Mouse (Mus musculus) neural tube, embryonic 15.5 days (tissue): ENCODE results near the gene Mn1. TPM values are rescaled to one million over a fixed set of nuclear protein-coding genes. Genes with fewer than 3 reads are reported as not detected.

ENCODE experiments used
- ATAC-seq: fragments of 200-750 bp; cut with Nextera tagmentation; 2 replicates; pipeline ENCODE4 v1.8.0; 2017; ENCODE audit warnings: mild to moderate bottlenecking, moderate TSS enrichment, moderate library complexity; ENCODE audit not compliant: low FRiP score
- H3K27ac ChIP-seq: fragments of 300-500 bp; sonication (generic); replicated peaks from 2 replicates; pipeline ENCODE4 v1.5.1; 2015; ENCODE audit warnings: mild to moderate bottlenecking, inconsistent platforms
- H3K27me3 ChIP-seq: fragments of 300-500 bp; sonication (generic); replicated peaks from 2 replicates; pipeline ENCODE4 v1.6.1; 2015; ENCODE audit warnings: inconsistent platforms
- H3K36me3 ChIP-seq: fragments of 300-500 bp; sonication (generic); 2 replicates; pipeline ENCODE4 v1.6.1; 2015; ENCODE audit warnings: inconsistent platforms
- H3K4me1 ChIP-seq: fragments of 300-500 bp; sonication (generic); 2 replicates; pipeline ENCODE4 v1.6.1; 2015; ENCODE audit warnings: inconsistent platforms
- H3K4me2 ChIP-seq: fragments of 300-500 bp; sonication (generic); 2 replicates; pipeline ENCODE4 v1.6.1; 2015; ENCODE audit warnings: inconsistent platforms, mild to moderate bottlenecking, moderate library complexity
- H3K4me3 ChIP-seq: fragments of 300-500 bp; sonication (generic); replicated peaks from 2 replicates; pipeline ENCODE4 v1.5.1; 2015; ENCODE audit warnings: mild to moderate bottlenecking, inconsistent platforms
- H3K9ac ChIP-seq: fragments of 300-500 bp; sonication (generic); replicated peaks from 2 replicates; pipeline ENCODE4 v1.6.1; 2015; ENCODE audit warnings: mild to moderate bottlenecking, inconsistent platforms
- H3K9me3 ChIP-seq: fragments of 300-500 bp; sonication (generic); replicated peaks from 2 replicates; pipeline ENCODE4 v1.6.1; 2016; ENCODE audit warnings: inconsistent platforms
- WGBS: fragments of 180-500 bp; shearing (Covaris S2); methylation state at CpG from one replicate; pipeline ENCODE4 v1.1.7; 2015; ENCODE audit warnings: mixed read lengths; 5-methylcytosine and 5-hydroxymethylcytosine counted together
- polyA plus RNA-seq: library from polyadenylated mRNA; unstranded; fragments of >200 nt; fragmentation: Nextera tagmentation; extraction: Ambion mirVana; gene quantifications from 2 replicates; pipeline ENCODE4 v1.2.1, GENCODE M21; 2015

Mn1 gene
- polyA plus RNA-seq, 1 experiment from 2014 or later: 18.3 TPM

DNA sequence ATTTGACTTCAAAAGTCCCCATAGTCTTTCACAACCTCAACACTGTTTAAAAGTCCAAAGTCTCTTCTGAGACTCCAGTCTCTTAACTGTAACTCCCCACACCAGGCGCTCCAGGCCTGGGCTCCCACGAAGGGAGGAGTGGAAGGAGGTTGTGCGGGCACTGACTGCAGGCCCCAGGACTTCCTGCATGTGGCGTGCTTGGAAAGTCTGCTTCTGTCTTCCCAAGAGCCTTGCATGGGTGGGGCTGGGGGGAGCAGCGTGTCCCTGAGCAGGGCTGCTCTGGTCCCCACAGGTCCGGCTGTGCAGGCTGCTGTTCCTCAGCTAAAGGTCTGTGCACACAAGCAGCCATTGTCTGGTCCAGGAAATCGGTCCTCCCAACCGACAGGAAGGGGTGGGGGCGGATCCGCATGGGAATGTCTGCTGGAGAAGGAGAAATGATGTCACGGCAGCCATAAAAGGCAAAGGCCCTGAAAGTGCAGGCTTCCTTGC lies 48.7 kb downstream of the Mn1 start:
- H3K36me3 ChIP-seq: no peaks in the 10 kb centered on the region
- ATAC-seq: no peak
- no peak overlapping the region for H3K4me3 ChIP-seq
- H3K27ac ChIP-seq: peak overlapping the region; percentile 18; the same call in 1 of the 2 replicates
- no peaks in the 10 kb centered on the region for H3K9me3 ChIP-seq
- H3K9ac ChIP-seq: no peak overlapping the region
- WGBS: 51% methylated on average over 11 of the region's 11 CpGs
- H3K4me2 ChIP-seq: no peak overlapping the region; the same call in 1 of the 2 replicates
- peaks cover 6% of the 10 kb centered on the region; the same call in 1 of the 2 replicates for H3K4me1 ChIP-seq
- H3K27me3 ChIP-seq: no peaks in the 10 kb centered on the region

DNA sequence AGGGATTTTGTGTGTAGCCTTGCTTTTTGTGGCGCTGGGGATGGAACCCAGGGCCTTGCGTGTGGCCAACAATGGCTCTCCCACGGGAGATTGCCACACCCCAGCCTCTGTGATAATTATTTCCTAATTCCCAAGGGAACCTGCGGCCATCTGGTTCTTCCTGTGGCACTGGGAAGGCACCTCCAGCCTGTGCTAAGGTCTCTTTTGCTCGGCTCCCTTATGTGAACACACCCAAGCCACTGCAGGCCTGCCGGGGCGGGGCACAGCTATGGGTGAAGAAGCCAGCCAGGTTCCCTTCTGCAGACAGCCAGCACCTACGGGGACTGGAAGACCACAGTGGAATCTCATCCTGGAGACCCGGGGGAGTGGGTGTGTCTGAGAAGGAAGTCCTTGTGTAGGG lies 49.3 kb downstream of the Mn1 start:
- H3K9me3 ChIP-seq: no peaks in the 10 kb centered on the region
- 80% methylated on average over 9 of the region's 9 CpGs for WGBS
- no peaks in the 10 kb centered on the region for H3K27me3 ChIP-seq
- ATAC-seq: no peak; the same call in 1 of the 2 replicates
- no peak overlapping the region for H3K9ac ChIP-seq
- no peaks in the 10 kb centered on the region for H3K36me3 ChIP-seq
- H3K4me2 ChIP-seq: no peak overlapping the region
- H3K27ac ChIP-seq: no peak overlapping the region
- H3K4me3 ChIP-seq: no peak overlapping the region
- peaks cover 6% of the 10 kb centered on the region; the same call in 1 of the 2 replicates for H3K4me1 ChIP-seq

DNA sequence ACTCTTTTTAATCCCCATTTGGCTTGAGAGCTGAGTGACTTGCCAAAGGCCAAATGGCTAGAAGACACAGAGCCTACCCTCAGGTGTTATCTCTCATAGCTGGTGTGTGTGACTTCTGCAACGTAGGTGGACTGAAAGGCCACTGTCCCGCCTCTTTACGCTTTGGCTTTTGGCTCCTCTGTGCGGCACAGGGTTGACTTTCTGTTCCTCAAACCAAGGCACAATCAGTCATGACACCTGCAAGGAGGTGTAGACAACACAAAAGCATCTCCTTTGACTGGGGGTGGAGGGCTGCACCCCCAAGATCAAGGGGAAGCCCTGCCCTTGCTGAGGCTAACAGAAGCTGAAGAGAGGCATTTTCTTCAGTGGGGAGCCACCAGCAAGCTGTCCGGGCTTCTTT lies 50.5 kb downstream of the Mn1 start:
- Histone ChIP-seq H3K27ac (no peak overlapping the region), H3K9ac (no peak overlapping the region), H3K4me3 (no peak overlapping the region), H3K27me3 (no peaks in the 10 kb centered on the region), H3K9me3 (no peaks in the 10 kb centered on the region), H3K4me2 (no peak overlapping the region), H3K36me3 (no peaks in the 10 kb centered on the region), H3K4me1 (peaks cover 6% of the 10 kb centered on the region; the same call in 1 of the 2 replicates)
- ATAC-seq: no peak
- 89% methylated on average over 5 of the region's 5 CpGs for WGBS

DNA sequence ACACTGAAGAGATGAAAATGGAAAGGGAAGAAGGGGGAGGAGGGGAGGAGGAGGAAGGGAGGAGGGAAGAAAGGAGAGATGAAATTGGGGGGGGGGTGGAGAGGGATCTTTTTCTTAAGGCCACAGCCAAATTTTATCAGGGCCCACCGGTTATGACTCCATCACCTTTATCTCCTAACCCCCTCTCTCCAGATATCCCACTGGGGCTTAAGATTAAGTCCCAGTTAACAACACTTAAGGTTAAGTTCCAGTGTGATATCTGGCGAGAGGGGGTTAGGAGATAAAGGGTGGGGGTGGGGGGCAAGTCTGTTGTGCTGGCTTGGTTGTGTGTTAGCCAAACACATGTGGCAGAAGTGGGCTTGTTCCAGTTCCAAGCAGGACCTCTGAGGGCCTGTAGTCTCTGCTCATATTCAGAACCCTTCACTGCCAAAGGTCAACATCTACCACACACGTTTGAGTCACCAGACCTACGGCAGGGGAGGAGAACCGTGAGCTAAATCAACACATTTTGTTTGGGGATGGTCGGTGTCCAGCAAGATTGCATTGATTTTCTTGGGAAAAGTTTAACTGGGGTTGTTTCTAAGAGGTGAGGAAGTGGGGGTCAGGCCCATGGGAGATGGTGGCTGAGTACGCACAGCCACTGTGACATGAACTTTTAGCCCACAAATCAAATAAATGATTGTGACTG lies 52.2 kb downstream of the Mn1 start:
- 82% methylated on average over 7 of the region's 7 CpGs for WGBS
- H3K27ac ChIP-seq: no peak overlapping the region
- no peak overlapping the region for H3K4me2 ChIP-seq
- H3K27me3 ChIP-seq: no peaks in the 10 kb centered on the region
- H3K4me1 ChIP-seq: peaks cover 6% of the 10 kb centered on the region; the same call in 1 of the 2 replicates
- no peak overlapping the region for H3K4me3 ChIP-seq
- no peak for ATAC-seq
- no peaks in the 10 kb centered on the region for H3K36me3 ChIP-seq
- no peak overlapping the region for H3K9ac ChIP-seq
- no peaks in the 10 kb centered on the region for H3K9me3 ChIP-seq

DNA sequence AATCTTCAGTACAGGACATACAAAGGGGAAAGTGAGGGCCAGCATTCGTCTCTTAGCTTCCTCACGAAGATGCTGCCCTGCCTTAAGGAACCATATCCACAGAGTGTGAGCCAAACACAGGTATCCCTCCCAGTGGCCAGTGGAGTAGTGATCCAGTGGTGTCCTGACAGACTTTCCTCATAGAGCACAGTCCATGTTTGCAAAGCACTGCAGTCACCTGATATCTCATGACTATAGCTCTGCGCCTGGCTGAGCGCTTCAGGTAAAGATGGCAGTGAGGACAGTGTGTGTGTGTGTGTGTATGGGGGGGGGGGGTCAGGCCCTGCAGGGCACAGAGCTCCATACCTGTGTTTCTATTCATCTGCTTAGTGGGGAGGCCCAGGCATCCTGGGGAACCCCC lies 53.7 kb downstream of the Mn1 start:
- Histone ChIP-seq H3K27me3 (no peaks in the 10 kb centered on the region), H3K27ac (no peak overlapping the region), H3K9me3 (no peaks in the 10 kb centered on the region), H3K4me1 (peaks cover 4% of the 10 kb centered on the region; the same call in 1 of the 2 replicates), H3K4me2 (no peak overlapping the region), H3K36me3 (no peaks in the 10 kb centered on the region), H3K9ac (no peak overlapping the region), H3K4me3 (no peak overlapping the region)
- WGBS: 93% methylated on average over 4 of the region's 4 CpGs
- no peak for ATAC-seq

DNA sequence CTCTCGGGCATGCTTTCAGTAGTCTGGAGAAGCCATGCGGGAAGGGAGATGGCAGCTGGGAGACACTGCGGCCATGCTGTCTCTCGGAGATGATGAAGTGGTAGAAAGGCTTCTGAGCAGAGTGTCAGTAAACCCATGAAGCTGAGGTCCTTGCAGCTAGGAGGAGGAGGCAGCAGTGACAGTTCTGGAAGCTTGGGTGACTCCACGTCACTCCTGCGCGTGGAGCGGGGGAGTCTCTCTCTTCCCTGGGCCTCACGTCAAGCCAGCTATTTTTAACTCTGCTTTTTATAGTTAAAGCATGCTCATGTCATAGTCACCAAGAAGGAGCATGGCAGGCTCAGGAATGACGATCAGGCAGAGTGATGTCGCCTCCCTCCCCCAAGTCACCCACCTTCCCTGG lies 56.3 kb downstream of the Mn1 start:
- Histone ChIP-seq H3K4me2 (no peak overlapping the region), H3K9me3 (no peaks in the 10 kb centered on the region), H3K27me3 (no peaks in the 10 kb centered on the region), H3K27ac (no peak overlapping the region), H3K4me3 (no peak overlapping the region), H3K4me1 (no peaks in the 10 kb centered on the region), H3K36me3 (no peaks in the 10 kb centered on the region), H3K9ac (no peak overlapping the region)
- ATAC-seq: no peak
- WGBS: 88% methylated on average over 11 of the region's 11 CpGs

DNA sequence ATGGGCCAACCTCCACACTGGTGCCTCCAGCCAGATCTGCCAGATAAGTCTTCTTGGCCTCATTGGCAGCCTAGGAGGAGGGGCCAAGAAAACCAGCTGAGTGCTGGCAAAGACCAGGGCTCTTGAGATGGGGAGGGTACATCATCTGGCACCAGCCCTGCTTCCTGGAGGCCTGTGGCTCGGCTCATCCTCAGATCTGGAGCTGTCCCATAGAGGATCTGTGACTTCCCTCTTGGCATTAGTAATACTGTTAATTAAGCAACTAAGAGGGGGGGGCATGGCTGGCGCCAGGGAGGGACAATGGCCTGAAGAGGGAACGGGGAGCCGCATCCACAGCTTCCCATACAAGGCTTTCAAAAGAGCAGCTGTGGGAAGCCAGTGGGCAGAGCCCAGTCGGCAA lies 58.6 kb downstream of the Mn1 start:
- Histone ChIP-seq H3K4me2 (no peak overlapping the region), H3K36me3 (no peaks in the 10 kb centered on the region), H3K27me3 (no peaks in the 10 kb centered on the region), H3K9ac (no peak overlapping the region), H3K4me3 (no peak overlapping the region), H3K9me3 (no peaks in the 10 kb centered on the region), H3K4me1 (0 out of 2 replicates have a peak, but pooled peaks cover 4% of the 10 kb centered on the region), H3K27ac (no peak overlapping the region)
- ATAC-seq: peak; percentile 55; the same call in 1 of the 2 replicates
- WGBS: 45% methylated on average over 5 of the region's 5 CpGs

DNA sequence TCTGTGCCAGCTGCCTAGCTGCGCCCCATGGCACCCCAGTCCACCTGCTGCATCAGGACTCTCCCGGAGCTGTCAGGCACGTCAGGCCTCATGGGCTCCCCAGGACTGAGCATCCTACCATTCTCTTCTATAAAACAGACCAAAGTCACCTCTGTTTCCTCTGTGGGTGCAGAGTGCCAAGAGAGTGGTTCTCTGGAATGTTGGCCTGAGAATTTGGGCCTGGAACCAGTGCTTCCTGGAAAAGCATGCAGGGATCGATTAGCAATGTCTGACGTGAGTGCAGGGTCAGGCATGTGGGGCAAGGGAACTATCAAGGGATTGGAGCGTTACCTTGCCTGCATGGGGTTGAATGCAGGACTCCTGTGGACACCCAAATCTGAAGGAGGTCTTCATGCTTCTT lies 59.0 kb downstream of the Mn1 start:
- H3K27ac ChIP-seq: no peak overlapping the region
- WGBS: 74% methylated on average over 6 of the region's 6 CpGs

DNA sequence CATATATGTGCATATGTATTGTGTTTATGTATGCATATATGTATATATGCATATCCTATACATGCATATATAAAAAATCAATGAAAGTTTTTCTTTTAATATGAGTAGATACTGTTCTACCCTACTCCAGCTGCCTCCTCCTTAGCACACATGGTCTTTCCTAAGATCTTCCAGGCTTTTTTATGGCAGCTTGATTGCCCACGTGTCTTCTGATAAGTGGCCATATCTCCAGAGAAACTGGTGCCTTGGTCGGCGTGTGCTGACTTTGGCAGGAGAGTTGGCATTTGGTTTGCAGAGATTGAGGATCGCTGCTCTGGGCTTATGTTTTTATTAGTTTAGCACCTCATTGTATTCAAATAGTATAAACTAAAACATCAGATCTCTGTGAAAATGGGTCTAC lies 68.7 kb downstream of the Mn1 start:
- ATAC-seq: no peak
- H3K4me3 ChIP-seq: no peak overlapping the region
- 85% methylated on average over 4 of the region's 4 CpGs for WGBS
- H3K9me3 ChIP-seq: no peaks in the 10 kb centered on the region
- no peaks in the 10 kb centered on the region for H3K36me3 ChIP-seq
- no peak overlapping the region for H3K4me2 ChIP-seq
- no peak overlapping the region for H3K9ac ChIP-seq
- peaks cover 6% of the 10 kb centered on the region; the same call in 1 of the 2 replicates for H3K4me1 ChIP-seq
- no peaks in the 10 kb centered on the region for H3K27me3 ChIP-seq
- no peak overlapping the region for H3K27ac ChIP-seq

More for the DNA sequence above, 59.0 kb downstream of the Mn1 start:
- no peak for ATAC-seq
- H3K4me2 ChIP-seq: no peak overlapping the region
- H3K9me3 ChIP-seq: no peaks in the 10 kb centered on the region
- 0 out of 2 replicates have a peak, but pooled peaks cover 4% of the 10 kb centered on the region for H3K4me1 ChIP-seq
- no peaks in the 10 kb centered on the region for H3K36me3 ChIP-seq
- no peaks in the 10 kb centered on the region for H3K27me3 ChIP-seq
- no peak overlapping the region for H3K9ac ChIP-seq
- H3K4me3 ChIP-seq: no peak overlapping the region

DNA sequence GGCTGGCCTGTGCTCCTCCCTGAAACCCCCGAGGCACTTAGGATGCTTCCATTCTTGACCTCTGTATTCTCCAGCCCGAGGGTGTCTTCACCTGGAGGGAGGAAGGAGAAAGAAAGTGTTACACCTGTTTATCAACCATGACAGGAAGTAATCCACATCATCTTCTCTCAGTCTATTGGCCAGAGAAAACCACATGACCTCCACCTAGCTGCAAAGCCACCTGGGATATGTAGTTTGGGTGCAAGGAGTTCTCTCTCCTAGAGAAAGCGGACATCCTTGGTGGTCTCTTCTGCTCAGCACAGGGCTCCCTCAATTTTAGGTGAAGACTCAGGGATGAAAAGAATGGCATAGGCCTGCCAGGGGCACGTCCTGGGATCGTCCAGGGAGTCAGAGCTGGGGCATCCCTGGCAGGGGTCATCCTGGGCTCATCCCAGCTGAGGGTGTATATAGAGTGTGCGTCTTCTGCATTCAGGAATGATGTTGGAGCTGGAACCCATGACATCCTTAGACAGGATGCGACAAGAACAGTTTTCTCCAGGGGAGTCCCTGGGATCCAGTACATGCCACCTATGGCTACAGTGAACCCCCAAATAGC lies 72.0 kb downstream of the Mn1 start:
- Histone ChIP-seq H3K4me3 (no peak overlapping the region), H3K36me3 (no peaks in the 10 kb centered on the region), H3K9me3 (no peaks in the 10 kb centered on the region), H3K4me2 (peak overlapping the region; percentile 42), H3K27ac (no peak overlapping the region), H3K27me3 (no peaks in the 10 kb centered on the region), H3K9ac (no peak overlapping the region), H3K4me1 (peaks cover 6% of the 10 kb centered on the region; the same call in 1 of the 2 replicates)
- peak; percentile 87 for ATAC-seq
- 59% methylated on average over 7 of the region's 7 CpGs for WGBS

DNA sequence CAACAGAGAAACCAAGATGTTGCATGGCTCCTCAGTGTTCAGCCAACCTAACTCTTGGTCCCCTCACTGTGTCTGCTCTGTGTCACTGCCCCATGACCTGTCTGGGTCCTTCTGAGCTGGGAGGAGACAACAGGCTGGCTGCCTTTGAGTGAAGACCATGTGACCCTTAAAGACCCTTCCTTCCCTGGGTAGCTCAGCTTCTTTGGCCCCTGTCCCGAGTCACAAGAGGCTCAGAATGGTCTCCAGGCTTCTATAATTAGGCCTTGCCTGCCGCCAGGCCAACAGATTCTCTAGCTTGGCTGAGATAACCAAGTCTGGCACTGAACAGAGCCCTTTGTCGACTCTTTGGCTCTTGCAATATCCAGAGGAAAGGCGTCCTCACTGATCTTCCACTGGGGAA lies 73.4 kb downstream of the Mn1 start:
- peaks cover 6% of the 10 kb centered on the region; the same call in 1 of the 2 replicates for H3K4me1 ChIP-seq
- H3K36me3 ChIP-seq: no peaks in the 10 kb centered on the region
- no peak for ATAC-seq
- 76% methylated on average over 4 of the region's 4 CpGs for WGBS
- no peak overlapping the region for H3K4me2 ChIP-seq
- no peak overlapping the region for H3K9ac ChIP-seq
- H3K27me3 ChIP-seq: no peaks in the 10 kb centered on the region
- no peak overlapping the region for H3K4me3 ChIP-seq
- H3K9me3 ChIP-seq: no peaks in the 10 kb centered on the region
- no peak overlapping the region for H3K27ac ChIP-seq

DNA sequence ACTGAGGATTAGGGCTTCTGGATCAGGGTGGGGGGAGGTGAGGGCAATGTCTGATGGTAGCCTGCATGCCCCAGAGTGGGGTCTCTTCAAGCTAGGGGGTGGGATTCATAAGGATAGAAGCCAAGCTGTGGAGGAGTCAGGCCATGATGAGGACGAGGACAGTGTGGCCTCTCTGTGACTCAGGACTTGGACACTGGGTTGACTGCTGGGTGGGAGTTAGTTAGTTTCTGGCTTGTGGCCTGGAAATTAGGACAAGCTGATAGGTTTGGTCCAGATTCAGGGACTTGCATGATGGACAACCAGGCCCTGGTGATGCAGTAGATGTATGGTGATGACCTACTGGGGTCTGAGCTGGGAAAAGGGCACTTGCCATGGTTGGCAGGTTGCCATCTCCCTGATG lies 74.3 kb downstream of the Mn1 start:
- 0 out of 2 replicates have a peak, but pooled peaks cover 3% of the 10 kb centered on the region for H3K27me3 ChIP-seq
- no peak overlapping the region for H3K9ac ChIP-seq
- H3K36me3 ChIP-seq: no peaks in the 10 kb centered on the region
- ATAC-seq: no peak
- H3K9me3 ChIP-seq: no peaks in the 10 kb centered on the region
- WGBS: 88% methylated on average over 1 of the region's 1 CpGs
- H3K4me3 ChIP-seq: no peak overlapping the region
- no peak overlapping the region for H3K27ac ChIP-seq
- H3K4me2 ChIP-seq: no peak overlapping the region
- peaks cover 12% of the 10 kb centered on the region for H3K4me1 ChIP-seq
